Mouse (Mus musculus): ENCODE data around the gene Tgfbr2. TPM values are rescaled to one million over a fixed set of nuclear protein-coding genes. Genes with fewer than 3 reads are reported as not detected.

Gene Tgfbr2
- total and polyA plus RNA-seq, 3 experiments: not detected

DNA sequence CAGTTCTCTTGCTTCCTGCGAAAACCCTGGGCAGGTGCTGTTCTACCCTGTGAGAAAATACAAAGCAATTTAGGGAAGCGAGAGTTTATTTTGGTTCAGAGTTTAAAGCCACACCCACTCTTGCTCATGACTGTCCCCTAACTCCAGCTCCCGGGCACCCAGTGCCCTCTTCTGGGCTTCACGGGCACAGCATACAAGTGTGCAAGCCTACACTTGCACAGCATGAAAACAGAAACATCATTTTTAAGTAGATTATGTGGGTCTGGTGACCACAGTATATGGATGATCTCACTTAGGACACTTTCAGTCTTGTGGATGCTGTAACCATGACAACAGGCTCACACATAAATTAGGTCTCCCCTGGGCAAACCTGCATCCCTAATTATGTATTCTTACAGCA is 116.0 kb downstream of the Tgfbr2 start (continued):
- no peak for TF ChIP-seq SIN3A (IDR thresholded peaks at IDR 0.05; ENCODE audit: low read length)
- no peak for TF ChIP-seq E2F4 (IDR thresholded peaks at IDR 0.05; ENCODE audit: borderline replicate concordance, low read depth, low read length)
- TF ChIP-seq ELF1 (IDR thresholded peaks at IDR 0.05; ENCODE audit: low read depth, low read length): no peak
- TF ChIP-seq TBP (IDR thresholded peaks at IDR 0.05; ENCODE audit: low read depth, low read length): no peak
- no peak for TF ChIP-seq MXI1 (IDR thresholded peaks at IDR 0.05; ENCODE audit: low read depth, low read length)

DNA sequence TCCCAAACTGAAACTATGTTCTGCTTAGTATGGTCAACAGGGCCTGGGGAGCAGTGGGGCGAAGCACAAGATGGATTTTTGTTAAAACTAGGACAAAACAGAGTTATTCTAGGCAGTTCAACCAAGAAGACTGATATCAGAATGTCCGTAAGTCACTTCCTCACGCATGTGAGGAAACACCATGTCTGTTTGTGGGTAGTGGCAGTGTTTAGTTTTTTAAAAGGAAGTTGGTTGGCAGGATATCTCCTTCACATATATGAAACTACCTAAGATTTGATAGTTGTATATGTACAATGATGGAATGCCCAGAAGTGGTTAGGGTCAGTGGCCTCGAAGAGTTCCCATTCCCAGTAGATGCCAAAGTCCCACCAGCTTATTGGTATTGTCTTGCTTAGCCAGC is 116.7 kb downstream of the Tgfbr2 start:
- H3K36me3 ChIP-seq (ENCODE audit: control insufficient read depth in 1 of 2, insufficient read depth in 2 of 2, low read length in 2 of 2): no peaks in the 10 kb centered on the region
- DNase-seq (ENCODE audit: low read depth, low spot score): no peak
- H3K27ac ChIP-seq (ENCODE audit: control insufficient read depth, low read depth, low read length): no peak overlapping the region
- no peak overlapping the region for H3K4me3 ChIP-seq (ENCODE audit: control insufficient read depth in 1 of 2, insufficient read depth in 1 of 2, low read depth in 2 of 2, low read length in 2 of 2)
- H3K9ac ChIP-seq (ENCODE audit: control insufficient read depth, low read depth, low read length, poor library complexity, severe bottlenecking): no peak overlapping the region
- no peaks in the 10 kb centered on the region for H3K9me3 ChIP-seq (replicated peaks; ENCODE audit: insufficient read depth, low read length)
- H3K4me1 ChIP-seq (ENCODE audit: control insufficient read depth in 1 of 2, insufficient read depth in 2 of 2, low read length in 2 of 2): no peaks in the 10 kb centered on the region
- no peak for TF ChIP-seq NELFE (IDR thresholded peaks at IDR 0.05; ENCODE audit: low read depth, low read length)
- no peak for TF ChIP-seq ZNF384 (IDR thresholded peaks at IDR 0.05; ENCODE audit: low read depth, low read length)
- TF ChIP-seq SIN3A (IDR thresholded peaks at IDR 0.05; ENCODE audit: low read length): no peak
- no peak for TF ChIP-seq MAZ (IDR thresholded peaks at IDR 0.05; ENCODE audit: low read depth, low read length)
- no peak for TF ChIP-seq TBP (IDR thresholded peaks at IDR 0.05; ENCODE audit: low read depth, low read length)
- TF ChIP-seq ETS1 (IDR thresholded peaks at IDR 0.05; ENCODE audit: low read depth, low read length): no peak
- TF ChIP-seq SMC3 (IDR thresholded peaks at IDR 0.05; ENCODE audit: low read depth, low read length): no peak
- TF ChIP-seq POLR2A (IDR thresholded peaks at IDR 0.05; ENCODE audit: control insufficient read depth in 1 of 2, insufficient read depth in 1 of 2, low read depth in 1 of 2, low read length in 2 of 2, poor library complexity in 1 of 2): no peak
- TF ChIP-seq ZKSCAN1 (IDR thresholded peaks at IDR 0.05; ENCODE audit: low read depth, low read length): no peak
- no peak for TF ChIP-seq USF1 (IDR thresholded peaks at IDR 0.05; ENCODE audit: low read depth, low read length)
- no peak for TF ChIP-seq CHD2 (IDR thresholded peaks at IDR 0.05; ENCODE audit: low read length)
- TF ChIP-seq CHD1 (IDR thresholded peaks at IDR 0.05; ENCODE audit: low read depth, low read length): no peak
- no peak for TF ChIP-seq MYB (IDR thresholded peaks at IDR 0.05; ENCODE audit: low read depth, low read length)
- TF ChIP-seq HCFC1 (IDR thresholded peaks at IDR 0.05; ENCODE audit: low read depth, low read length): no peak
- no peak for TF ChIP-seq MAX (IDR thresholded peaks at IDR 0.05; ENCODE audit: low read length)
- no peak for TF ChIP-seq GABPA (IDR thresholded peaks at IDR 0.05; ENCODE audit: low read depth, low read length)
- TF ChIP-seq KAT2A (conservative IDR thresholded peaks at IDR 0.05; ENCODE audit: low read depth, low read length): no peak
- no peak for TF ChIP-seq POLR2AphosphoS2 (IDR thresholded peaks at IDR 0.05; ENCODE audit: low read length)
- no peak for TF ChIP-seq RAD21 (IDR thresholded peaks at IDR 0.05; ENCODE audit: low read depth, low read length)
- TF ChIP-seq POLR2AphosphoS5 (IDR thresholded peaks at IDR 0.05; ENCODE audit: borderline replicate concordance, low read depth, low read length): no peak
- H3K27me3 ChIP-seq (ENCODE audit: control insufficient read depth in 1 of 2, insufficient read depth in 2 of 2, low read length in 2 of 2): no peaks in the 10 kb centered on the region
- H3K79me2 ChIP-seq (ENCODE audit: control insufficient read depth, insufficient read depth, low read length, poor library complexity): no peaks in the 10 kb centered on the region
